Mouse (Mus musculus): ENCODE results near the gene Ltc4s. TPM values are rescaled to one million over a fixed set of nuclear protein-coding genes. Genes with fewer than 3 reads are reported as not detected.

Ltc4s gene
- polyA plus RNA-seq, 1 experiment from 2014 or later: 2.9 TPM

DNA sequence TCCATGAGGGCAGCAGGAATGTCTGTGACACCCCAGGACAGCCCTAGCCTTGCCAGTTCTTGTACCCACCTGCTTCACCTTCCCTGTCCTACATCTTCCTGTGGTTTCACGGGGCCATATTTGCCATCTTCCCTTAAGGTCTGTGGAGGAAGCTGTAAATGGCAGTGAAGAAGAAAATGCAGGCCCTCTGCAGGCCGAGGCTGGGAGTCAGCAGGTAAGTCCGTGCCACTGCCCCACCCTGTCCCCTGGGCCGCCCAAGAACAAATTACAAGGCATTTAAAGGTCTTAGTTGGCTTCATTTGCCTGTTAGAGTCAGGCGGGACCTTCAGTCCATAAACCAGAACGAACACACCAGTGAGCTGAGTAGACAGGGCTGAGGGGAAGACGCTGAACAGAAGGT, 44.3 kb downstream of the Ltc4s start:
- Histone ChIP-seq H3K9me3 (no peaks in the 10 kb centered on the region), H3K4me3 (no peak overlapping the region), H3K4me2 (no peak overlapping the region), H3K27ac (replicated peaks) (no peak overlapping the region), H3K9ac (no peak overlapping the region), H3K27me3 (replicated peaks) (no peaks in the 10 kb centered on the region), H3K36me3 (peaks cover 37% of the 10 kb centered on the region), H3K4me1 (peaks cover 10% of the 10 kb centered on the region)
- 77% methylated on average over 7 of the region's 7 CpGs for WGBS
- no peak for ATAC-seq (ENCODE audit: extremely low read depth, insufficient number of reproducible peaks, low FRiP score, low TSS enrichment)

DNA sequence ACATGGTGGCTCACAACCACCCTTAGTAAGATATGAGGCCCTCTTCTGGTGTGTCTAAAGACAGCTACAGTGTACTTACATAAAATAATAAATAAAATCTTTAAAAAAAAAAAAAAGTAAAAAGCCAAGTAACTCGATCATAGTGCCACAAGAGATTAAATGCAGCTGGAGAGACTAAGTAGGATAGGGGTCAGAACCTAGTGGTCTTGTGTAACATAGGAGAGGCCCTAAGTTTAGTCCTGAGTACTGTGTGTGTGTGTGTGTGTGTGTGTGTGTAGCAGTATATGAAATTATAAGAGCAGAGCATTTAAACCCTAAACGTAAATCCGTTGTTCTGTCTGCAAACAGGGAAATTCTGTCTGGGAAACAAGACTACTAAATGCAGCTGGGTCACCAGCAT, 46.1 kb downstream of the Ltc4s start:
- 92% methylated on average over 3 of the region's 3 CpGs for WGBS
- Histone ChIP-seq H3K36me3 (peaks cover 25% of the 10 kb centered on the region), H3K4me2 (no peak overlapping the region), H3K27me3 (replicated peaks) (no peaks in the 10 kb centered on the region), H3K4me1 (peaks cover 10% of the 10 kb centered on the region), H3K9me3 (no peaks in the 10 kb centered on the region), H3K4me3 (no peak overlapping the region), H3K27ac (replicated peaks) (no peak overlapping the region), H3K9ac (no peak overlapping the region)
- ATAC-seq (ENCODE audit: extremely low read depth, insufficient number of reproducible peaks, low FRiP score, low TSS enrichment): no peak

DNA sequence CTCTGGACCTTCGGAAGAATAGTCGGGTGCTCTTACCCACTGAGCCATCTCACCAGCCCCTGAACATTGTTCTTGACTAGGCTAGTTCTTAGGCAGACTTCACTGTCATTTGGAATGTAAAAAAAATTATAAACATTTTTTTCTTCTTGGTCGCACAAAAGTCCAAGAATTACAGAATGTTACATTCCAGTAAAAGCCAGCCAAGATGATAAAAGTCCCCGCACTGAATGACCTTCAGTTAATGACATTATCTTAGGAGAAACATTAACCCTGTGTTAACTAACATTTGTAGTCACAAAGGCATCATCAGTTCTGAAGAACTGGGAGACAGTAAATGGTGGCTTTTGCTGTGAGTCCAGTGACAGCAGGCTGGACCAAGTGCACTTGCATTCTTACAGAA, 48.1 kb downstream of the Ltc4s start:
- no peak for ATAC-seq (ENCODE audit: extremely low read depth, insufficient number of reproducible peaks, low FRiP score, low TSS enrichment)
- WGBS: 69% methylated on average over 4 of the region's 4 CpGs
- no peak overlapping the region for H3K9ac ChIP-seq

DNA sequence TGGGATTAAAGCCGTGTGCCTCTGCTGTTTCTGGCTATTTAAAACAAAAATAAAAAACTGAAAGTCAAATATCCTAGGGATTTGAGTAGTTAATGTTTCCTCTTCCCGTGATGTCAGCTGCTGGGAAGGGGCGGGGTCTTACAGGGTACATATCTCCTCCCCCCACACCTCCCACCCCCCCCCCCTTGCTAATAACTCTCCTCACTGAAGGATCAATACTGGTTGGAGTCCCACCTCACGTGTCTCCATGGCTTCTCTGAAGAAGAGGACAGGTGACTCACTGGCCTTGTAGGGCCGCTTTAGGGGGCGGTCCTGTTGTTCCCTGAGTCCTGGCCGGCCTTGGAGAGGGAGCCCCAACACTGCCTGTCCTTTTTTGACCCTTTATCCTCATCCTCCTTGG, 49.7 kb downstream of the Ltc4s start:
- H3K4me1 ChIP-seq: peaks cover 15% of the 10 kb centered on the region
- H3K9me3 ChIP-seq: no peaks in the 10 kb centered on the region
- no peak overlapping the region for H3K4me3 ChIP-seq
- peaks cover 6% of the 10 kb centered on the region; the same call in 1 of the 2 replicates for H3K36me3 ChIP-seq
- no peak overlapping the region for H3K9ac ChIP-seq
- no peak overlapping the region for H3K27ac ChIP-seq (replicated peaks)
- H3K27me3 ChIP-seq (replicated peaks): no peaks in the 10 kb centered on the region
- no peak overlapping the region for H3K4me2 ChIP-seq
- ATAC-seq (ENCODE audit: extremely low read depth, insufficient number of reproducible peaks, low FRiP score, low TSS enrichment): no peak
- 70% methylated on average over 7 of the region's 7 CpGs for WGBS

More for the DNA sequence above, 48.1 kb downstream of the Ltc4s start:
- Histone ChIP-seq H3K4me2 (no peak overlapping the region), H3K4me3 (no peak overlapping the region), H3K36me3 (peaks cover 9% of the 10 kb centered on the region; the same call in 1 of the 2 replicates), H3K27me3 (replicated peaks) (no peaks in the 10 kb centered on the region), H3K9me3 (no peaks in the 10 kb centered on the region), H3K4me1 (peaks cover 10% of the 10 kb centered on the region), H3K27ac (replicated peaks) (no peak overlapping the region)

Small RNA genes lying within 50 kb of the gene (microRNA-seq; reads per million reads assigned to microRNA genes)
- 0.61 reads per million for gene Mir6919

Other genes starting within 250 kb of the Ltc4s start
- 25.7 and 29.6 TPM in 2 replicates for gene Rnf130, start 213.3 kb downstream of the Ltc4s start, polyA plus RNA-seq (2015; fragmentation: Nextera tagmentation; extraction: Ambion mirVana)
- gene Tbc1d9b, start 107.2 kb downstream of the Ltc4s start, polyA plus RNA-seq (2015; fragmentation: Nextera tagmentation; extraction: Ambion mirVana): 26.5 and 26.8 TPM in 2 replicates
- gene Mrnip, start 64.2 kb downstream of the Ltc4s start, polyA plus RNA-seq (2015; fragmentation: Nextera tagmentation; extraction: Ambion mirVana): 12.8 and 13.0 TPM in 2 replicates
- 265 and 277 TPM in 2 replicates for gene Sqstm1, start 27.8 kb downstream of the Ltc4s start, polyA plus RNA-seq (2015; fragmentation: Nextera tagmentation; extraction: Ambion mirVana)
- 22.2 and 25.2 TPM in 2 replicates for gene Mgat4b, start 27.7 kb downstream of the Ltc4s start, polyA plus RNA-seq (2015; fragmentation: Nextera tagmentation; extraction: Ambion mirVana)
- 2.5 and 2.7 TPM in 2 replicates for gene Maml1, start 53.7 kb upstream of the Ltc4s start, polyA plus RNA-seq (2015; fragmentation: Nextera tagmentation; extraction: Ambion mirVana)
- 262 and 285 TPM in 2 replicates for gene Canx, start 87.1 kb upstream of the Ltc4s start, polyA plus RNA-seq (2015; fragmentation: Nextera tagmentation; extraction: Ambion mirVana)
- not detected in 2 replicates for gene Cby3, start 115.8 kb upstream of the Ltc4s start, polyA plus RNA-seq (2015; fragmentation: Nextera tagmentation; extraction: Ambion mirVana)
- 232 and 238 TPM in 2 replicates for gene Hnrnph1, start 138.4 kb upstream of the Ltc4s start, polyA plus RNA-seq (2015; fragmentation: Nextera tagmentation; extraction: Ambion mirVana)
- 19.5 and 22.2 TPM in 2 replicates for gene Rufy1, start 192.5 kb upstream of the Ltc4s start, polyA plus RNA-seq (2015; fragmentation: Nextera tagmentation; extraction: Ambion mirVana)

Measured in heart, embryonic 13.5 days (tissue).